Mouse (Mus musculus): ENCODE results near the gene Ak5.
"Not testable (repeated sequence)": the region's sequence is repeated elsewhere in the genome, so short reads cannot be mapped to it uniquely, and the experiment has no call there.

- not testable (repeated sequence) for TF ChIP-seq CTCF (conservative IDR thresholded peaks at IDR 0.05; ENCODE audit: insufficient read depth, insufficient read length, low read depth, low read length); POLR2A (IDR thresholded peaks at IDR 0.05; ENCODE audit: low read depth, low read length)
Observed at GRCm38 (mm10) chr3:152458875-152459274, 209.3 kb downstream of the Ak5 start.
